ENCODE assay signal across 10 mouse cellular contexts in genomic region chrX:157601450-157601849, GRCm38 (mm10). TPM values are rescaled to one million over a fixed set of nuclear protein-coding genes. Genes with fewer than 3 reads are reported as not detected.
A peak's percentile ranks its signal among the peaks of the same experiment; 100 is the strongest.
DNase-seq lines count a peak whose midpoint lies in the region; ATAC-seq and TF ChIP-seq lines count a peak whose summit lies in the region.
"Had no signal": no experiment of that assay in that cellular context is flagged by ENCODE, and none has a peak within 500 bp of the region (broad histone marks: within the 10 kb centered on the region; RNA-seq: fewer than 3 reads in every experiment).

No protein-coding gene starts in this region.

- no peak overlapping the region for H3K4me2 ChIP-seq in limb, embryonic 11.5 days (ENCODE audit: low read depth, severe bottlenecking)
- H3K4me2 ChIP-seq: lung, embryonic 15.5 days had no signal

- H3K36me3 ChIP-seq in limb, embryonic 11.5 days (ENCODE audit: control insufficient read depth, insufficient read depth, low read length): no peaks in the 10 kb centered on the region
- H3K36me3 ChIP-seq: lung, embryonic 15.5 days had no signal

- H3K27ac ChIP-seq in left cerebral cortex, adult 2 months: no peak overlapping the region
- no peak overlapping the region for H3K27ac ChIP-seq in limb, embryonic 11.5 days (replicated peaks; ENCODE audit: low read depth, low read length)
- H3K27ac ChIP-seq: lung, embryonic 15.5 days had no signal

- no peak overlapping the region for H3K4me3 ChIP-seq in left cerebral cortex, adult 2 months
- no peak overlapping the region for H3K4me3 ChIP-seq in limb, embryonic 11.5 days (ENCODE audit: low read depth, low read length)
- H3K4me3 ChIP-seq: lung, embryonic 15.5 days had no signal

- DNase-seq in cerebellum, adult 11-12 months: peak; percentile 48
- DNase-seq in cerebellum, postnatal 4 days (ENCODE audit: low spot score in 2 of 2): no peak
- peak in 1 of 2 experiments; percentile 31 for DNase-seq in left cerebral cortex, adult 2 months (ENCODE audit: extremely low spot score in 1 of 2, low spot score in 2 of 2)
- no peak for DNase-seq in left cerebral cortex, adult 11 months (ENCODE audit: low spot score)
- DNase-seq in cerebellum, postnatal 10 days: peak; percentile 55 to 63
- DNase-seq in limb, embryonic 11.5 days (ENCODE audit: low spot score): peak; percentile 38
- DNase-seq in spleen, postnatal 14 days (ENCODE audit: low spot score in 2 of 2): no peak
- no peak for DNase-seq in c-Kit-positive CD71-positive TER-119-positive erythroid progenitor cells, embryonic 14.5 days (ENCODE audit: low spot score)

- peak; percentile 54 for TF ChIP-seq CTCF in left cerebral cortex, adult 2 months (IDR thresholded peaks at IDR 0.05)

- no peaks in the 10 kb centered on the region for H3K9me3 ChIP-seq in limb, embryonic 11.5 days (ENCODE audit: control insufficient read depth, low read length)
- H3K9me3 ChIP-seq: lung, embryonic 15.5 days had no signal

- H3K27me3 ChIP-seq in limb, embryonic 11.5 days (ENCODE audit: control insufficient read depth, insufficient read depth, low read length): 0 out of 2 replicates have a peak, but pooled peaks cover 2% of the 10 kb centered on the region
- H3K27me3 ChIP-seq: lung, embryonic 15.5 days had no signal

- intact Hi-C loops in left cerebral cortex, adult 2 months (cut with DNase I): loop anchor here (1.0 to 10.0 kb wide), 3 partner anchors 9 to 1323 kb away; no protein-coding TSS in a partner anchor

- WGBS in limb, embryonic 11.5 days: 19% methylated on average over 3 of the region's 3 CpGs

- no peak overlapping the region for H3K9ac ChIP-seq in limb, embryonic 11.5 days (ENCODE audit: low read length)
- H3K9ac ChIP-seq: lung, embryonic 15.5 days had no signal

- H3K4me1 ChIP-seq in limb, embryonic 11.5 days (ENCODE audit: control insufficient read depth, insufficient read depth, low read length): peaks cover 2% of the 10 kb centered on the region; the same call in 1 of the 2 replicates

- ATAC-seq in limb, embryonic 11.5 days (ENCODE audit: insufficient number of reproducible peaks, low FRiP score, low TSS enrichment, low read depth): no peak

RNA-seq across cellular contexts. Expression of gene Mbtps2, which starts 2.9 kb away (rescaled TPM):
- 10 to 100 TPM; 25.3 to 31.7 TPM for total RNA-seq in left cerebral cortex, adult 2 months (2021)
- polyA plus RNA-seq in limb, embryonic 11.5 days (2014; fragmentation: Nextera tagmentation; extraction: Ambion mirVana): 28.7 and 31.0 TPM in 2 replicates

RNA-seq across cellular contexts. Expression of gene Yy2, which starts 32.7 kb away (rescaled TPM):
- total RNA-seq in left cerebral cortex, adult 2 months (2021): 1 to 10 TPM in 1 of 2 experiments, not detected in 1; 1.2 TPM
- 7.5 and 8.1 TPM in 2 replicates for polyA plus RNA-seq in limb, embryonic 11.5 days (2014; fragmentation: Nextera tagmentation; extraction: Ambion mirVana)
- polyA plus RNA-seq: testis, adult 2 months had no signal

Comparison
In these comparisons a context has a peak if more than half of its experiments do, and no peak if none do; other contexts are left out.
1. DNase-seq: peak in cerebellum, adult 11-12 months (single experiment), cerebellum, postnatal 10 days (2 of 2) and limb, embryonic 11.5 days (single experiment); none in cerebellum, postnatal 4 days (0 of 2), left cerebral cortex, adult 11 months (single experiment), spleen, postnatal 14 days (0 of 2) and c-Kit-positive CD71-positive TER-119-positive erythroid progenitor cells, embryonic 14.5 days (single experiment).